In genomic region chr14:100352961-100353452, GRCm38 (mm10) we compare ENCODE assay signal across 13 mouse cellular contexts.
A peak's percentile ranks its signal among the peaks of the same experiment; 100 is the strongest.
DNase-seq lines count a peak whose midpoint lies in the region; ATAC-seq lines count a peak whose summit lies in the region.
"Had no signal": no experiment of that assay in that cellular context is flagged by ENCODE, and none has a peak within 500 bp of the region (broad histone marks: within the 10 kb centered on the region; RNA-seq: fewer than 3 reads in every experiment).

No protein-coding gene starts in this region.

- no peaks in the 10 kb centered on the region for H3K27me3 ChIP-seq in neural tube, embryonic 15.5 days (replicated peaks)
- no peaks in the 10 kb centered on the region for H3K27me3 ChIP-seq in liver, embryonic 11.5 days (replicated peaks; ENCODE audit: control insufficient read depth, insufficient read depth, low read length)
- H3K27me3 ChIP-seq in heart, embryonic 10.5 days (ENCODE audit: insufficient read depth, poor library complexity, severe bottlenecking): no peaks in the 10 kb centered on the region

- peak; percentile 37 for DNase-seq in neural tube, embryonic 10.5 days (ENCODE audit: extremely low spot score, low spot score)
- peak; percentile 89 for DNase-seq in forelimb bud, embryonic 11.5 days (ENCODE audit: low read depth, low spot score)
- no peak for DNase-seq in liver, embryonic 11.5 days (ENCODE audit: low spot score)
- DNase-seq in heart, embryonic 10.5 days (ENCODE audit: low spot score): no peak
- no peak for DNase-seq in left cerebral cortex, adult 11 months (ENCODE audit: low spot score)
- no peak for DNase-seq in right cerebral cortex, postnatal 14 days
- no peak for DNase-seq in gastrocnemius, postnatal 25 days
- DNase-seq: lung, postnatal 4 days had no signal

- no peaks in the 10 kb centered on the region for H3K9me3 ChIP-seq in neural tube, embryonic 15.5 days (replicated peaks)
- H3K9me3 ChIP-seq in liver, embryonic 11.5 days (ENCODE audit: control insufficient read depth, low read length): no peaks in the 10 kb centered on the region
- H3K9me3 ChIP-seq in heart, embryonic 10.5 days: no peaks in the 10 kb centered on the region

- WGBS in neural tube, embryonic 15.5 days: 9% methylated on average over 4 of the region's 4 CpGs
- WGBS in liver, embryonic 11.5 days: 39% methylated on average over 4 of the region's 4 CpGs
- WGBS in heart, embryonic 10.5 days: 58% methylated on average over 4 of the region's 4 CpGs

- no peaks in the 10 kb centered on the region for H3K36me3 ChIP-seq in neural tube, embryonic 15.5 days
- no peaks in the 10 kb centered on the region for H3K36me3 ChIP-seq in liver, embryonic 11.5 days (ENCODE audit: control insufficient read depth, insufficient read depth, low read length)
- no peaks in the 10 kb centered on the region for H3K36me3 ChIP-seq in heart, embryonic 10.5 days

- no peak overlapping the region for H3K4me2 ChIP-seq in neural tube, embryonic 15.5 days
- no peak overlapping the region for H3K4me2 ChIP-seq in liver, embryonic 11.5 days

- H3K9ac ChIP-seq in neural tube, embryonic 15.5 days (replicated peaks): no peak overlapping the region
- no peak overlapping the region for H3K9ac ChIP-seq in liver, embryonic 11.5 days (ENCODE audit: low read depth, low read length)

- ATAC-seq in neural tube, embryonic 15.5 days (ENCODE audit: low FRiP score): no peak
- peak; percentile 79 for ATAC-seq in liver, embryonic 11.5 days (replicated peaks; ENCODE audit: low FRiP score)
- ATAC-seq: activated CD4-positive, CD25-positive, alpha-beta regulatory T cell, adult 4 months; forebrain, embryonic 16.5 days; hindbrain, embryonic 16.5 days had no signal

- H3K4me3 ChIP-seq in neural tube, embryonic 15.5 days (replicated peaks): no peak overlapping the region
- H3K4me3 ChIP-seq in liver, embryonic 11.5 days (ENCODE audit: low read depth, low read length): no peak overlapping the region
- no peak overlapping the region for H3K4me3 ChIP-seq in heart, embryonic 10.5 days
- H3K4me3 ChIP-seq: left cerebral cortex, adult 2 months had no signal

- peaks cover 8% of the 10 kb centered on the region for H3K4me1 ChIP-seq in neural tube, embryonic 15.5 days
- no peaks in the 10 kb centered on the region; the same call in 1 of the 2 replicates for H3K4me1 ChIP-seq in liver, embryonic 11.5 days (replicated peaks; ENCODE audit: control insufficient read depth, insufficient read depth, low read length)
- 0 out of 2 replicates have a peak, but pooled peaks cover 4% of the 10 kb centered on the region for H3K4me1 ChIP-seq in heart, embryonic 10.5 days

- no peak overlapping the region for H3K27ac ChIP-seq in neural tube, embryonic 15.5 days (replicated peaks)
- H3K27ac ChIP-seq in liver, embryonic 11.5 days (ENCODE audit: low read depth, low read length): no peak overlapping the region; the same call in 1 of the 2 replicates
- H3K27ac ChIP-seq in heart, embryonic 10.5 days: no peak overlapping the region
- H3K27ac ChIP-seq: left cerebral cortex, adult 2 months had no signal

Comparison
In these comparisons a context has a peak if more than half of its experiments do, and no peak if none do; other contexts are left out.
1. DNase-seq: peak in neural tube, embryonic 10.5 days (single experiment) and forelimb bud, embryonic 11.5 days (single experiment); none in liver, embryonic 11.5 days (single experiment), heart, embryonic 10.5 days (single experiment), left cerebral cortex, adult 11 months (single experiment), right cerebral cortex, postnatal 14 days (single experiment) and gastrocnemius, postnatal 25 days (single experiment).